Mouse (Mus musculus) left cerebral cortex, postnatal 4 days (tissue): ENCODE data around the gene Stk39. TPM values are rescaled to one million over a fixed set of nuclear protein-coding genes. Genes with fewer than 3 reads are reported as not detected.

Experiments
- DNase-seq: peaks from one replicate; pipeline ENCODE4 v3.0.0-alpha.2; 2022
- intact Hi-C: fragments of 180-260 bp; cut with DNase I; formaldehyde crosslinking; loops from one replicate; pipeline ENCODE4 v1.15.1; 2025
- total RNA-seq, 2 experiments: library from RNA; stranded (reverse); gene quantifications; 2 replicates each; pipeline ENCODE4 v1.2.3; 2021

Gene Stk39
- total RNA-seq, 2 experiments from 2014 or later: 48.2 to 53.6 TPM

- intact Hi-C loops: no loop called here
- no peak for DNase-seq
Observed at GRCm38 (mm10) chr2:68426977-68427577, 45.0 kb downstream of the Stk39 start.

- intact Hi-C loops: no loop called here
- no peak for DNase-seq
Observed at GRCm38 (mm10) chr2:68426074-68426473, 46.0 kb downstream of the Stk39 start.

GRCm38 (mm10) chr2:68421002-68421401 is 51.1 kb downstream of the Stk39 start:
- intact Hi-C loops: no loop called here
- DNase-seq: no peak

GRCm38 (mm10) chr2:68420223-68420622 is 51.8 kb downstream of the Stk39 start:
- intact Hi-C loops: no loop called here

GRCm38 (mm10) chr2:68419746-68420145 is 52.3 kb downstream of the Stk39 start:
- no peak for DNase-seq
- intact Hi-C loops: no loop called here

More at GRCm38 (mm10) chr2:68420223-68420622, 51.8 kb downstream of the Stk39 start:
- DNase-seq: no peak

- intact Hi-C loops: no loop called here
Observed at GRCm38 (mm10) chr2:68419165-68419564, 52.9 kb downstream of the Stk39 start.

GRCm38 (mm10) chr2:68417081-68417480 is 55.0 kb downstream of the Stk39 start:
- DNase-seq: no peak
- intact Hi-C loops: no loop called here

More at GRCm38 (mm10) chr2:68419165-68419564, 52.9 kb downstream of the Stk39 start:
- no peak for DNase-seq

GRCm38 (mm10) chr2:68415691-68416090 is 56.4 kb downstream of the Stk39 start:
- DNase-seq: no peak
- intact Hi-C loops: no loop called here

- DNase-seq: no peak
- intact Hi-C loops: no loop called here
Observed at GRCm38 (mm10) chr2:68412149-68412548, 59.9 kb downstream of the Stk39 start.

- intact Hi-C loops: no loop called here
- DNase-seq: no peak
Observed at GRCm38 (mm10) chr2:68411201-68411600, 60.9 kb downstream of the Stk39 start.

- intact Hi-C loops: no loop called here
- DNase-seq: no peak
Observed at GRCm38 (mm10) chr2:68409640-68410215, 62.3 kb downstream of the Stk39 start.

- DNase-seq: no peak
Observed at GRCm38 (mm10) chr2:68408271-68408980, 63.6 kb downstream of the Stk39 start.

GRCm38 (mm10) chr2:68407179-68407950 is 64.7 kb downstream of the Stk39 start:
- intact Hi-C loops: no loop called here
- DNase-seq: no peak

More at GRCm38 (mm10) chr2:68408271-68408980, 63.6 kb downstream of the Stk39 start:
- intact Hi-C loops: no loop called here

- intact Hi-C loops: no loop called here
- no peak for DNase-seq
Observed at GRCm38 (mm10) chr2:68406571-68407074, 65.4 kb downstream of the Stk39 start.

- intact Hi-C loops: no loop called here
- no peak for DNase-seq
Observed at GRCm38 (mm10) chr2:68405163-68405715, 66.8 kb downstream of the Stk39 start.

- intact Hi-C loops: no loop called here
- DNase-seq: no peak
Observed at GRCm38 (mm10) chr2:68404274-68405162, 67.5 kb downstream of the Stk39 start.

GRCm38 (mm10) chr2:68393611-68394549 is 78.2 kb downstream of the Stk39 start:
- intact Hi-C loops: no loop called here
- DNase-seq: no peak

GRCm38 (mm10) chr2:68387824-68388582 is 84.1 kb downstream of the Stk39 start:
- no peak for DNase-seq
- intact Hi-C loops: no loop called here
